Mouse (Mus musculus) testis, adult 2 months (tissue): ENCODE measurements at regions not wholly inside any gene's neighbourhood (a gene's known extent, or its start where the extent isn't known, plus 50 kb on each side); places are given as distances from the start of the nearest gene placed in this dataset.

Experiments
- CTCF ChIP-seq: fragments of 200-500 bp; IDR thresholded peaks from 2 replicates; pipeline ENCODE4 v1.5.1; 2012; ENCODE audit warnings: low read depth, mild to moderate bottlenecking, inconsistent platforms, low read length, moderate library complexity; ENCODE audit not compliant: control insufficient read depth, insufficient read depth, insufficient replicate concordance
- POLR2A ChIP-seq: fragments of 200-500 bp; IDR thresholded peaks from 2 replicates; pipeline ENCODE4 v1.6.1; 2012; ENCODE audit warnings: low read depth, mild to moderate bottlenecking, inconsistent platforms, low read length, moderate library complexity; ENCODE audit not compliant: control insufficient read depth

DNA sequence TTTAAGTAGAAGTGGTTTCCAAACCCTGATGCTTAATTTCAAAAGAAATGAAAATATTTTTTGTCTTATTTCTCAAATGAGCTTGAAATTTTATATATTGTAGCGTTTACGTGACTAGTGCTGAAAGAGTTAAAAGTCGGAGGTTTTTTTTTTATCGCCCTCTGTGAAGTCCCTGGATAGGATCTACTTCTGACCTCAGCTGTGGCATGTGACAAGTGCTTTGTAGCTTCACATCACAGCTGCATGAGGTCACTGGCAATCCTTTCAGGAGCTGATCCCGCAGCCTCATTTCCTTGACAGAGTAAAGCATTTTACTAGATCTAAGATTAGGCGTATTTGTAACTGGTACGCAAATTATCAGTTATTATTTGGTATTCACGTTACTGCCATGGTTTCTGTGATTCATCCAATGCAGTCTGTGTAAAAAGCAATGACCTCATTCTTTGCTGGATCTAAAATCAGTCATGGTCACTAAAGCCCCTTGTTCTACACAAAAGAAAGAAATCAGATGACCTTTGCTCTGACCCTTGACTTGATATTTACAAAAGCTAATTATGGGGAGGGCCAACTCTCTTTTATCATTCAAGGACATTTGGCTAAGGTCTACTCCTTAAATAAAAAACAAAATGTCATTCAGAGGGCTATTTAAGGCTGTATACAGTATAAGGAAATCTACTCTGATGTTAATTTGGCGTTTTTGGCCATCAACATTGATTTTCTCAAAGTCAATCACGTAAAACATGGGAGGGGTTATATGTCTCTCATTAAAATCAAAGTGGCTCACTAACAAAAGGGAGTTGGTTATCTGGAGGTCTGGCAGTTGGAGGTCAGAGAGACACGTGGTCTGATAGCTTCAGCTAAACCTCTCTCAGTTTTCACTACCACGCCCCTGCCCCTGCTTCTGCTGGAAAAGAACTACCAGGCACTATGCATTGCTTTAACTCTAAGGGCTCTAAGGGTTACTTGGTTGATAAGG is 94.3 kb upstream of the Zbtb20 start:
- TF ChIP-seq CTCF, result no peak
- TF ChIP-seq POLR2A, result no peak
